Mouse (Mus musculus) urinary bladder, adult 18-20 months (tissue): Measurements from ENCODE around the gene Fetub.

ENCODE experiments used
- DNase-seq, 2 experiments: peaks; one replicate each; pipeline ENCODE4 v3.0.0; 2022; ENCODE audit warnings: low spot score in 2 of 2, mixed read lengths in 2 of 2

The Fetub gene

GRCm38 (mm10) chr16:22918034-22918433, at the start of gene Fetub:
Gene Fetub (plus strand): TSS chr16:22918334.
- DNase-seq: no peak

- no peak for DNase-seq
These were observed 45.7 kb upstream of the Fetub start for GRCm38 (mm10) chr16:22872397-22872796.

GRCm38 (mm10) chr16:22873369-22873768, 44.8 kb upstream of the Fetub start:
- DNase-seq: no peak

- peak in 1 of 2 experiments; percentile 6 for DNase-seq
These were observed 41.7 kb upstream of the Fetub start for GRCm38 (mm10) chr16:22876218-22877043.

GRCm38 (mm10) chr16:22877660-22878390, 40.3 kb upstream of the Fetub start:
- DNase-seq: no peak

GRCm38 (mm10) chr16:22878716-22879115, 39.4 kb upstream of the Fetub start:
- DNase-seq: no peak

GRCm38 (mm10) chr16:22879945-22880595, 38.1 kb upstream of the Fetub start:
- DNase-seq: no peak

GRCm38 (mm10) chr16:22880900-22881299, 37.2 kb upstream of the Fetub start:
- no peak for DNase-seq

- DNase-seq: no peak
These were observed 36.6 kb upstream of the Fetub start for GRCm38 (mm10) chr16:22881487-22881886.

GRCm38 (mm10) chr16:22883441-22883840, 34.7 kb upstream of the Fetub start:
- DNase-seq: no peak

- DNase-seq: no peak
These were observed 32.8 kb upstream of the Fetub start for GRCm38 (mm10) chr16:22885356-22885755.

- DNase-seq: no peak
These were observed 31.4 kb upstream of the Fetub start for GRCm38 (mm10) chr16:22886726-22887125.

GRCm38 (mm10) chr16:22888835-22889234, 29.3 kb upstream of the Fetub start:
- no peak for DNase-seq

- DNase-seq: no peak
These were observed 28.4 kb upstream of the Fetub start for GRCm38 (mm10) chr16:22889716-22890115.

GRCm38 (mm10) chr16:22890683-22891510, 27.2 kb upstream of the Fetub start, which contains the start of gene Ahsg:
Gene Ahsg (plus strand): TSS chr16:22891277.
- DNase-seq: no peak

GRCm38 (mm10) chr16:22891733-22892154, 26.4 kb upstream of the Fetub start:
- DNase-seq: no peak

- DNase-seq: no peak
These were observed 24.0 kb upstream of the Fetub start for GRCm38 (mm10) chr16:22894095-22894494.

- no peak for DNase-seq
These were observed 21.5 kb upstream of the Fetub start for GRCm38 (mm10) chr16:22896618-22897017.

- no peak for DNase-seq
These were observed 18.8 kb upstream of the Fetub start for GRCm38 (mm10) chr16:22899346-22899745.

GRCm38 (mm10) chr16:22899866-22900570, 18.1 kb upstream of the Fetub start:
- DNase-seq: no peak

GRCm38 (mm10) chr16:22901326-22901725, 16.8 kb upstream of the Fetub start:
- DNase-seq: no peak
